Mouse (Mus musculus) thymus, postnatal 4 days (tissue): ENCODE results near the gene Dgkq.

Experiments used
- DNase-seq: peaks from one replicate; pipeline ENCODE4 v3.0.0; 2021

The Dgkq gene

DNA sequence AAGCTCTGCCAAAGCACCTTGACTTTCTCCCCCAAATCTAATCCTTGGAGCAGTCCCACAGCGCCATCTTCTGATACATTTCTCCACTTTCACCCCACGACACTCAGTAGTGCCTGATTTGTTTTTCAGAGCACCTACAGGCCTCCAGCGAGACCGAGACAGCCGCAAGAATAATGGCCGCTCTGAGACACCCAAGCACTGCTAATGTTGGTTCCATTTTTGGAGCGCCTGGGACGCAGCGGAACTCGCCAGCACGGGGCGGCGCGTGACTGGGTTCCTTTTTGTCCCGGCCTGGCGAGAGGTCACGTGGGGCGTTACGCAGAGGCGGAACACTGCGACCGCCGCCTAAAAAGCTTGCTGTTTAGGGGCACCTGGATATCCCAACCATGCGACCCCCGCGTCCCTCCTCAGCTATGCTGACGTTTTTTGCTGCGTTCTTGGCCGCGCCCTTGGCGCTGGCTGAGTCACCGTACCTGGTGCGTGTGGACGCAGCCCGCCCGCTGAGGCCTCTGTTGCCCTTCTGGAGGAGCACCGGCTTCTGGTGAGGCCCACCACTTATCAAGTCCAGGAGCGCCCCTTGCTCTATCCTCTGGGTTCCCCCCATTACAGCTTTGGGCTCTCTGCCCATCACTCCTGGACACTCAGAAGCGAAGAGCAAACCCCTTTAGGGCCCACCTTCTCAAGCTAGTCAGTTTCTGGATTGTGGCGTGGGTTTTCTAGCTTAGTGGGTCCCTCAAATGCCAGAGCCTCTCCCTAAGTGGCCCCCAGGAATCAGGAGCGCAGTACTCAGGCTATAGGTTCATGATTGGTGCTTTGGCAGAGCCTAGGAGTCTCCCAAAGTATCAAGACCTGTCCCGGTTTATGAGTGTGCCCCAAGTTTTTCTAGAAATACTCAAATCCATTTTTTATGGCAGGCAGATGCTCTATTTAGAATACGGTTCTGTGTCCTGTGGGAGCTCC is at the start of gene Dgkq:
TSS of gene Dgkq (minus strand) at position 696 of the 960 bp plus-strand sequence.
- DNase-seq: peak; percentile 83

- no peak for DNase-seq
These were observed 48.6 kb upstream of the Dgkq start for GRCm38 (mm10) chr5:108718051-108718450.

DNA sequence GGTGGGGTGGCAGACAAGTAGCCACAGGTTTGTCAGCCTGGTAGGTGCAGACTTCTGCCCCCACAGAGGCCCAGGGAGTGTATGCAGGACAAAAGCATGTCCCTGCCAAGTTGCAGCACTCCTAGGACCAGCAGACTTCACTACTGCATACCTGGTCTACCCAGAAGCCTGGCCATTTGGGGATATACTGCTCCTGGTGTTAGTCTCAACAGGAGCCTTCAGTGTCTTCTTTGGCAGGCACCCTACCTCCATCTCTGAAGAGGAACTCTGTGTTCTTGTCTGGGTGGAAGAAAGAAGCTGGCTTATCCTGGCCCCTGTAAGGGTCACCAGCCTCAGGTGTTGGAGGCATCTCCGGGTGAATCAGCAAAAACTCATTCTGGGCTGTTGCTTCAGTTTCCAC is 46.5 kb upstream of the Dgkq start:
- no peak for DNase-seq

- no peak for DNase-seq
These were observed 44.7 kb upstream of the Dgkq start for GRCm38 (mm10) chr5:108714149-108714548.

DNA sequence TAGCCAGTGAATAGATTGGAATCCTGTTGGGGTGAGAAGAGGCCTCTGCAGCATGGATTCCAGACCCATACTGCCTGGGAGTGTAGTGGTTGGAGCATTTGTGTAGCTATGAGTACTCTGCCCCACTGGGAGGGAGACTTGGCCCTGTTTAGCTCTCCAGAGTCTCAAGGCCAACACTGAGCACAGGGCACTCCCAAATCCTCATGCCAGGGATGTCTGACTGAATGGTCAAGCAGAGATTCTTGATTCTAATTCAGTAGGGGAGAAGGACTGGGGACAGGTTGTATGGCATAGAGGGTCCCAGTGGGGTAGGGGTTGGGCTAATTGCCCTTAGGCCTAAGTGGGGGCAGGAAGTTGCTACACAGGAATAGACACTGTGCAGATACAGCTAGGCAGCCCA is 44.2 kb upstream of the Dgkq start:
- no peak for DNase-seq

GRCm38 (mm10) chr5:108713096-108713495 is 43.6 kb upstream of the Dgkq start:
- DNase-seq: no peak

DNA sequence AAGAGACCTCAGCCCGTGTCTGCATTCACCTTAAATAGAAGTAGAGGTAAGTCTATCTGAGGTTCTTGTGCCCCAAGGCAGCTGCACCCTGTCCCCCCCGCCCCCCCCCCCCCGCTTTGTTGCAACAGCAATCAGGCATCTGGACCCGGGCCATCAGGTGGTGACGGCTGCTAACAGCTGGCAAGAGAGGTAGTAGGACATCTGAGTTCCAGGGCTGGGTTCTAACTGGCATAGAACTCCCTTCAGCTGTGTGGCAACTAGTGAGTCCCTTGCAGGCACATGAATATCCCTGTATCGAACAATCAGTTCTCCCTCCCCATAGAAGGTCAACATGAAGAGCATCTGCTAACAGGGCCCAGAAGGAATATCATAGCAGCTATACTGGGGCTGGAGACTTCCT is 42.5 kb upstream of the Dgkq start:
- DNase-seq: no peak

DNA sequence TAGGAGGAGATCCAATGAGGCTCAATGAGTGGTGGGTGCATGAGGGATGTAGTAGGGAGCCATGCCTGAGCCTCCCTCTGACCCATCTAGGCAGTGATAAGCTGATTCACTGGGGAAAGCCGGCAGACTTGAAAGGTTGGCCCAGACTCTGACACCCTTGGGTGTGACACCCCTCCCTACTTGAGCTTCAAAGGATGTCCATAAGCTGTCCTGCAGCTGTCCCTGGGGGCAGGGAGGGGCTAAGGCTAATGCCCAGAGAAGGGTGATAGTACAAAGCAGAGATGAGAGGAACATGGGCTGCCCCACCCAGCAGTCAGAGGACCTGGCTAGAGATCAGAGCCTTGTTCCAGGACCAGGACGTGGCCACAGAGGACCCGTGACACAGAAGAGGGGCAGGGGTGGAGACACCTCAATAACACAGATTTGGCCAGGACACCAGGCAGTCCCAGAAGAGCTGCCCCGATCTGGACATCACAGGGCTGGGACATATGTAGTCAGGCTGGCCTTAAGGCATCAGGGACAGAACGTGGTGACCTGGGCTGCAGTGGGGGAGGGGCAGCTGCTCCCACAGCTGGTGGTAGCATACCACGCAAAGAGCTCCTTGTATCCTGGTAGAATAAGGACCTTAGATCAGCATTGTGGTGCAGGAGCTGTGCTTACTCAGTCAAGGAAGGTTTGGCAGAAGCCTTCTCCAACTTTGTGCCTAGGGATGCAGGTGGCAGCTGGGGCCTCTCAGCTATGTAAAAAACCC is 39.7 kb upstream of the Dgkq start:
- no peak for DNase-seq

DNA sequence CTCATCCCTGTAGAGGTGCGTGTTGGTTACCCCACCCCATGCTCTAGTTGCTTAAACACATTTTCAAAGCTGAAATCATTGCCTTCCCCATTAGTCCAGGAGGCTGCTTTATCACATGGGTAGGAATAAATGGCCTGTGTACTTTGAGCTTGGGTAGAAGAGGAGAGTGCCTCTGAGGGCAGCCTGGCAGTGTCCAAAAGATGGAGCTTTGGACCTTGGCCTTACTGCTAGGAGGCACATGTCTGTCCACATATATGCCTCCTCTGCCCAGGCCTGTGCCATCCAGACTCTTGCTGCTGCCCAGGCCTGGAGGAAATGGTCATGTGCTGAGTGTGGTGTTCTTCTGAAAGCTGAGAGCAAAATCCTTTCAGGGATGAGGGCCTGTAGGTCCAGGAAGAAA is 38.9 kb upstream of the Dgkq start:
- no peak for DNase-seq

GRCm38 (mm10) chr5:108707758-108708157 is 38.3 kb upstream of the Dgkq start:
- no peak for DNase-seq

- no peak for DNase-seq
These were observed 34.5 kb upstream of the Dgkq start for GRCm38 (mm10) chr5:108703754-108704626.

- no peak for DNase-seq
These were observed 32.0 kb upstream of the Dgkq start for GRCm38 (mm10) chr5:108701341-108702021.

DNA sequence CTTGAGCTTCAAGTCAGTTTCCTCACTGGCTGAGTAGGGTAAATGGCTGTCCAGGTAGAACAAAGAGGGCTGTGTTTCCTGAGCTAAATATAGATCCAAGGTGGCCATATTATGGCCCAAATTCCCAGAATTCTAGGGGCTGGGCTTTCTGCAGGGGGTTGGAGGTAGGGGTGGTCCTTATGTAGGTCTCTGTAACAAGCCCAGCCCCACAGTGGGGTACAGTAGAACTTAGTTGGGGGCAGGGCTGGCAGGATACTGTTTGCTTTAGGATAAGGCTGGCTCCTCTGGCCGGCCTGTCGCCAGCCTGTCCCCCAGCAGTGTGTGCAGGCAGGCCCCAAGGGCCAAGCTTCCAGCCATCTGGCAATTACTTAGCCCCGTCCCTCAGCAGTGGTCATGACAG is 30.9 kb upstream of the Dgkq start:
- no peak for DNase-seq

GRCm38 (mm10) chr5:108697341-108697753 is 27.9 kb upstream of the Dgkq start:
- DNase-seq: no peak

DNA sequence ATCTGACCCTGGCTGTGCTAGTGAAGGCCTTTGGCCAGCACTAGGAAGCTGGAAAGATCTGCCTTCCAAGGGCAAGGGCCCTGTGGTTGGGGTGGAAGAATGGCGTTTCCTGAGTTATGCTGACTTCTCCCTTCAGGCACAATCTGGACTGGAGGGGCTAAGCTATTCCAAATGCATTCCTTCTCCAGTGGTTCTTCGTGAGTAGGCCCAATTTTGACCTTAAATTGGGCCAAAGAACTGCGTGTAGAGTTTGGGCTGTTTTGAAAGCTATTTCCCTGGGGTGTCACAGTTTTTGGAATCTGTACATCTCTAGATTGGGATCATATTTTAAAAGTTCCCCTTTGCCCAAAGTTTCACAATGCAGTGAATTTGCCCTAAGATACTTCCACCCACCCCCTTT is 27.1 kb upstream of the Dgkq start:
- no peak for DNase-seq

GRCm38 (mm10) chr5:108695861-108696260 is 26.4 kb upstream of the Dgkq start:
- DNase-seq: no peak

DNA sequence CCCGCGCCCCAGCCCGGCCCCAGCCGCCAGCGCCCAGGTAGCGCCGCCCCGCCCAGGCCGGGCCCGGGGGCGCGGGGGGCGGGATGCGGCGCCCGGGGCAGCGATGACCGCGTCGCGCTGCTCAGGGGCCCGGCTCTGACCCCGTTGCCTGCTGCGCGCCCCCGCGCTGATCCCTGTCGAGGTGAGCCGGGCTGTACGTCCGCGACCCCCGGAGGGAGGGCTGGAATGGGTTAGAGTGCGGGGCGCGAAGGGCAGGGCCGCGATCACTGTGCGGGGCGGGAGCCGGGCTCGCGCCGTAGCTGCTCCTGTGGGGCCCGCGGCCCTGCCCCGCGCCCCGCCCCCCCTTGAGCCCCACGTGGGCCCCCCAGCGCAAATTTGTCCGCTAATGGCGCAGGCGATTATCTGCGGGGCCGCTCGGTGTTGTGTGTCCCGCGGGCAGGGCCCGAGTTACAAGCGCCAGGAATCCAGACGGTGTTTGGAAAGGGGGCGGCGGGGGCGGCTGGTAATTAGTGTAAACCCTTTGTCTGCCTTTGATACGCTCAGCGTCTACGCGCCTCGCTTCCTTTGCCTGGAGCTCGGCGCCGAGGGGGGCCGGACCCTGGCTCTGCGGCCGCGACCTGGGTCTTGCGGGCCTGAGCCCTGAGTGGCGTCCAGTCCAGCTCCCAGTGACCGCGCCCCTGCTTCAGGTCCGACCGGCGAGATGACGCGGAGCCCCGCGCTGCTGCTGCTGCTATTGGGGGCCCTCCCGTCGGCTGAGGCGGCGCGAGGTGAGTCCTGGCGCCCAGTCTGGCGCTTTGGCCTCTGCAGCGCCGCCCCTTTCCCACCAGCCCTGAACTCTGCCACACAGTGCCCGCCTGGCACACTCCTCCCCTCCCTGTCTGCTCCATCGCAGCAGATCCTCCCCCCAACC is 25.1 kb upstream of the Dgkq start:
- peak; percentile 60 for DNase-seq

DNA sequence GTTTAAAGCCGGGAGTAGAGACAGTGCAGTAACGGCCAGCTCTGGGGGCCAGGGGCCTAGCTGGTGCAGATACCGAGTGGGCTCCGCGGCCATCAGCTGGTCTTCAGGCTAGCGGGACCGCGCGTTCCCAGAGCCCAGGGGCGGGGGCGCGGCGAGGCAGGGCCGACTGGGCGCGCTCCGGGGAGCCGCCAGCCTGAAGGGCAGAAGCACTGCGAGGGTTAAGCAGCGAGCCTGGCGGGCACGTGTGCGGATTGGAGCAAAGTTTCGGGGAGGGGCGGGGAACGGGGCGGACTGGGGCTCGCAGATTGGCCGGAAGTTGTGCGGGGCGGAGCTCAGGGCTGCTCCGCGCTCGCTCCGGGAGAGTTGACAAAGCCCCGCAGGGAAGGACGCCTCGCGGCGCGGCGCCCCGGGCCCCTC is 24.4 kb upstream of the Dgkq start:
- DNase-seq: peak; percentile 92

- peak; percentile 84 for DNase-seq
These were observed 22.8 kb upstream of the Dgkq start, which contains the start of gene Fgfrl1 for GRCm38 (mm10) chr5:108692271-108692670. Fgfrl1 (plus strand) TSS chr5:108692382.

- no peak for DNase-seq
These were observed 21.7 kb upstream of the Dgkq start for GRCm38 (mm10) chr5:108691152-108691551.

DNA sequence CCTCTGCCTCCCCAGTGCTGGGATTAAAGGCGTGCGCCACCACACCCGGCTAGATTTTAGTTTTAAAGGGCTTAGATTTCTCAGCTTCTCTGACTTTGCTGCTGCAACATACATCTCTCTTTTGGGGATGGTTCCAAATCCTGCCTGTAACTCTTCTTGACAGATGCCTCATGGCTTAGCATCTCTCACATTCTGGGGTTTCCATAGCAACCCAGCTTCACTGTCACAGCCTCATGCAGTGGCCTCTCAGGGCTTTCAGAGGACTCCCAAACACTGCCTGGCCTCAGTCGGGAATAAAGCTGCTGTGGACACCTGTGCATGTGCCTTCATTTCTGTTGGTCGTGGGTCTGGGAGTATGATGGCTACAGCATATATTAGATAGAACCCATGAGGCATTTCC is 19.6 kb upstream of the Dgkq start:
- no peak for DNase-seq
